Mouse (Mus musculus) liver, embryonic 15.5 days (tissue): ENCODE data around the gene Zfp318. TPM values are rescaled to one million over a fixed set of nuclear protein-coding genes. Genes with fewer than 3 reads are reported as not detected.

Source experiments
- ATAC-seq: fragments of 200-750 bp; cut with Nextera tagmentation; 2 replicates; pipeline ENCODE4 v1.8.0; 2017; ENCODE audit warnings: moderate number of reproducible peaks, mild to moderate bottlenecking, moderate library complexity; ENCODE audit not compliant: insufficient read depth
- H3K27ac ChIP-seq: fragments of 300-500 bp; sonication (generic); replicated peaks from 2 replicates; pipeline ENCODE4 v1.5.1; 2015; ENCODE audit warnings: mild to moderate bottlenecking, inconsistent platforms
- H3K27me3 ChIP-seq: fragments of 300-500 bp; sonication (generic); 2 replicates; pipeline ENCODE4 v1.6.1; 2015; ENCODE audit warnings: mild to moderate bottlenecking, inconsistent platforms
- H3K36me3 ChIP-seq: fragments of 300-500 bp; sonication (generic); replicated peaks from 2 replicates; pipeline ENCODE4 v1.6.1; 2015; ENCODE audit warnings: moderate library complexity, mild to moderate bottlenecking, inconsistent platforms
- H3K4me1 ChIP-seq: fragments of 300-500 bp; sonication (generic); replicated peaks from 2 replicates; pipeline ENCODE4 v1.6.1; 2015; ENCODE audit warnings: inconsistent platforms
- H3K4me2 ChIP-seq: fragments of 300-500 bp; sonication (generic); 2 replicates; pipeline ENCODE4 v1.6.1; 2015; ENCODE audit warnings: moderate library complexity, mild to moderate bottlenecking, inconsistent platforms
- H3K4me3 ChIP-seq: fragments of 300-500 bp; sonication (generic); replicated peaks from 2 replicates; pipeline ENCODE4 v1.5.1; 2015; ENCODE audit warnings: mild to moderate bottlenecking, inconsistent platforms
- H3K9ac ChIP-seq: fragments of 300-500 bp; sonication (generic); 2 replicates; pipeline ENCODE4 v1.6.1; 2015; ENCODE audit warnings: moderate library complexity, mild to moderate bottlenecking, inconsistent platforms
- H3K9me3 ChIP-seq: fragments of 300-500 bp; sonication (generic); replicated peaks from 2 replicates; pipeline ENCODE4 v1.6.1; 2016; ENCODE audit warnings: inconsistent platforms
- WGBS: fragments of 180-500 bp; shearing (Covaris S2); methylation state at CpG from one replicate; pipeline ENCODE4 v1.1.7; 2015; ENCODE audit warnings: mixed read lengths; ENCODE audit not compliant: insufficient replicate concordance; 5-methylcytosine and 5-hydroxymethylcytosine counted together
- polyA plus RNA-seq: library from polyadenylated mRNA; unstranded; fragments of >200 nt; fragmentation: Nextera tagmentation; extraction: Ambion mirVana; gene quantifications from 2 replicates; pipeline ENCODE4 v1.2.1, GENCODE M21; 2015

The Zfp318 gene
- polyA plus RNA-seq, 1 experiment from 2014 or later = 1.5 TPM

- no peaks in the 10 kb centered on the region for H3K36me3 ChIP-seq
- 7% methylated on average over 13 of the region's 13 CpGs for WGBS
- ATAC-seq = no peak
- peaks cover 76% of the 10 kb centered on the region for H3K27me3 ChIP-seq
- no peak overlapping the region for H3K9ac ChIP-seq
- H3K27ac ChIP-seq = no peak overlapping the region
- H3K4me2 ChIP-seq = no peak overlapping the region
- no peaks in the 10 kb centered on the region for H3K9me3 ChIP-seq
- H3K4me1 ChIP-seq = peaks cover 20% of the 10 kb centered on the region
- H3K4me3 ChIP-seq = no peak overlapping the region
These were observed 69.9 kb downstream of the Zfp318 start for GRCm38 (mm10) chr17:46453302-46453948.

GRCm38 (mm10) chr17:46453970-46454411 lies 70.5 kb downstream of the Zfp318 start:
- Histone ChIP-seq H3K4me2 (peak overlapping the region; percentile 41; the same call in 1 of the 2 replicates), H3K36me3 (no peaks in the 10 kb centered on the region), H3K9ac (no peak overlapping the region), H3K4me3 (no peak overlapping the region), H3K4me1 (peaks cover 20% of the 10 kb centered on the region), H3K27ac (no peak overlapping the region), H3K27me3 (peaks cover 82% of the 10 kb centered on the region), H3K9me3 (no peaks in the 10 kb centered on the region)
- 4% methylated on average over 26 of the region's 26 CpGs for WGBS
- ATAC-seq = no peak

- ATAC-seq = no peak
- Histone ChIP-seq H3K4me2 (peak overlapping the region; percentile 55), H3K4me3 (no peak overlapping the region), H3K27ac (no peak overlapping the region), H3K4me1 (peaks cover 20% of the 10 kb centered on the region), H3K9ac (no peak overlapping the region), H3K27me3 (peaks cover 87% of the 10 kb centered on the region), H3K36me3 (no peaks in the 10 kb centered on the region), H3K9me3 (no peaks in the 10 kb centered on the region)
- WGBS = 8% methylated on average over 9 of the region's 9 CpGs
These were observed 71.0 kb downstream of the Zfp318 start for GRCm38 (mm10) chr17:46454539-46454938.

GRCm38 (mm10) chr17:46455110-46455691 lies 71.7 kb downstream of the Zfp318 start:
- peaks cover 20% of the 10 kb centered on the region for H3K4me1 ChIP-seq
- no peak overlapping the region for H3K27ac ChIP-seq
- no peaks in the 10 kb centered on the region for H3K36me3 ChIP-seq
- no peak overlapping the region for H3K9ac ChIP-seq
- no peak for ATAC-seq
- H3K27me3 ChIP-seq = peaks cover 93% of the 10 kb centered on the region
- H3K9me3 ChIP-seq = no peaks in the 10 kb centered on the region
- peak overlapping the region; percentile 15 for H3K4me3 ChIP-seq
- WGBS = 1% methylated on average over 33 of the region's 33 CpGs
- peak overlapping the region; percentile 55 for H3K4me2 ChIP-seq

GRCm38 (mm10) chr17:46457791-46458190 lies 74.3 kb downstream of the Zfp318 start:
- Histone ChIP-seq H3K36me3 (no peaks in the 10 kb centered on the region), H3K27ac (no peak overlapping the region), H3K9me3 (no peaks in the 10 kb centered on the region), H3K4me3 (no peak overlapping the region), H3K9ac (no peak overlapping the region), H3K4me1 (peaks cover 19% of the 10 kb centered on the region), H3K27me3 (peaks cover 95% of the 10 kb centered on the region), H3K4me2 (no peak overlapping the region)
- no peak for ATAC-seq
- 4% methylated on average over 10 of the region's 10 CpGs for WGBS

GRCm38 (mm10) chr17:46458439-46458838 lies 74.9 kb downstream of the Zfp318 start:
- no peaks in the 10 kb centered on the region for H3K9me3 ChIP-seq
- peaks cover 18% of the 10 kb centered on the region for H3K4me1 ChIP-seq
- no peak overlapping the region for H3K9ac ChIP-seq
- no peak for ATAC-seq
- H3K27me3 ChIP-seq = peaks cover 89% of the 10 kb centered on the region
- H3K36me3 ChIP-seq = no peaks in the 10 kb centered on the region
- WGBS = 33% methylated on average over 3 of the region's 3 CpGs
- H3K27ac ChIP-seq = no peak overlapping the region
- H3K4me3 ChIP-seq = no peak overlapping the region
- no peak overlapping the region for H3K4me2 ChIP-seq

GRCm38 (mm10) chr17:46460673-46461072 lies 77.1 kb downstream of the Zfp318 start:
- Histone ChIP-seq H3K36me3 (no peaks in the 10 kb centered on the region), H3K9ac (no peak overlapping the region), H3K27ac (no peak overlapping the region), H3K4me3 (no peak overlapping the region; the same call in 1 of the 2 replicates), H3K27me3 (peaks cover 74% of the 10 kb centered on the region), H3K4me1 (0 out of 2 replicates have a peak, but pooled peaks cover 2% of the 10 kb centered on the region), H3K4me2 (peak overlapping the region; percentile 32; the same call in 1 of the 2 replicates), H3K9me3 (no peaks in the 10 kb centered on the region)
- no peak for ATAC-seq
- WGBS = under 1% methylated on average over 32 of the region's 32 CpGs

GRCm38 (mm10) chr17:46461347-46461746 lies 77.8 kb downstream of the Zfp318 start:
- Histone ChIP-seq H3K27ac (no peak overlapping the region), H3K9ac (no peak overlapping the region), H3K4me2 (peak overlapping the region; percentile 32; the same call in 1 of the 2 replicates), H3K4me3 (no peak overlapping the region), H3K27me3 (peaks cover 71% of the 10 kb centered on the region), H3K4me1 (no peaks in the 10 kb centered on the region), H3K36me3 (no peaks in the 10 kb centered on the region), H3K9me3 (no peaks in the 10 kb centered on the region)
- ATAC-seq = no peak
- 9% methylated on average over 8 of the region's 8 CpGs for WGBS

- Histone ChIP-seq H3K27ac (no peak overlapping the region), H3K36me3 (no peaks in the 10 kb centered on the region), H3K4me3 (no peak overlapping the region), H3K4me2 (no peak overlapping the region), H3K4me1 (no peaks in the 10 kb centered on the region), H3K27me3 (peaks cover 64% of the 10 kb centered on the region), H3K9me3 (no peaks in the 10 kb centered on the region), H3K9ac (no peak overlapping the region)
- WGBS = 53% methylated on average over 5 of the region's 5 CpGs
- no peak; the same call in 1 of the 2 replicates for ATAC-seq
These were observed 78.7 kb downstream of the Zfp318 start for GRCm38 (mm10) chr17:46462226-46462625.

GRCm38 (mm10) chr17:46467830-46468229 lies 84.3 kb downstream of the Zfp318 start:
- WGBS = 67% methylated on average over 9 of the region's 9 CpGs
- H3K27me3 ChIP-seq = peaks cover 13% of the 10 kb centered on the region; the same call in 1 of the 2 replicates
- no peak for ATAC-seq
- no peaks in the 10 kb centered on the region for H3K4me1 ChIP-seq
- H3K27ac ChIP-seq = no peak overlapping the region
- no peak overlapping the region for H3K9ac ChIP-seq
- no peak overlapping the region for H3K4me3 ChIP-seq
- no peaks in the 10 kb centered on the region for H3K9me3 ChIP-seq
- H3K36me3 ChIP-seq = no peaks in the 10 kb centered on the region
- no peak overlapping the region for H3K4me2 ChIP-seq
